In the genomic region with DNA sequence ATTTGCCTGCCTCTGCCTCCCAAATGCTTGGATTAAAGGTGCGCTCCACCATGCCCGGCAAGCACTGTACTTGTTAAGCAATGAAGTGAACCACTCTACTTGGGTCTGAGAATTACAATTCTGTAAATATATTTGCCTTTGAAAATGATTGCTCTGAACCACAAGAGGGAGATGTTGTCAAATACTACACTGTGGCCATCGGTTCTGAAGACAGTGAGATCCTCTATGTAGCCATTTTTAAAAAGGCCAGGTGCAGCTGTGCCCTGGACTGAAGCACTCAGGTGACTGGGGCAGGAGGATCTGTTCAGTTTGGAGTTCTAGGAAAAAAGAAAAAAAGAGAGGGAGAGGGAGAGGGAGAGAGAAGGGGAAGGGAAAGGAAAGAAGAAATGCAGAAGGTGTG, we compare ENCODE assay signal across 11 mouse cellular contexts. TPM values are rescaled to one million over a fixed set of nuclear protein-coding genes. Genes with fewer than 3 reads are reported as not detected.
DNase-seq lines count a peak whose midpoint lies in the region; ATAC-seq and TF ChIP-seq lines count a peak whose summit lies in the region.
"Had no signal": no experiment of that assay in that cellular context is flagged by ENCODE, and none has a peak within 500 bp of the region (broad histone marks: within the 10 kb centered on the region; RNA-seq: fewer than 3 reads in every experiment).

No protein-coding gene starts in this region.

- H3K4me3 ChIP-seq in lung, adult 2 months (replicated peaks; ENCODE audit: extremely low read depth, low read depth, low read length): no peak overlapping the region
- H3K4me3 ChIP-seq: embryonic facial prominence, embryonic 15.5 days; midbrain, embryonic 12.5 days had no signal

- H3K4me1 ChIP-seq in lung, adult 2 months (ENCODE audit: control insufficient read depth, insufficient read depth, low read length): peaks cover 3% of the 10 kb centered on the region; the same call in 1 of the 2 replicates
- H3K4me1 ChIP-seq: midbrain, embryonic 12.5 days had no signal

- TF ChIP-seq CTCF in lung, adult 2 months (IDR thresholded peaks at IDR 0.05; ENCODE audit: insufficient read depth, low read length): peak; percentile 20; the same call in 1 of the 2 replicates

- peak; percentile 13 to 18 for DNase-seq in adrenal gland, postnatal 36 days
- no peak for DNase-seq in adrenal gland, adult 2 months
- no peak for DNase-seq in lung, adult 2 months
- no peak for DNase-seq in lung, postnatal 25 days (ENCODE audit: low spot score)
- peak; percentile 75 for DNase-seq in naive thymus-derived CD4-positive, alpha-beta T cell, adult 2 months (ENCODE audit: low read depth)
- no peak for DNase-seq in right cerebral cortex, postnatal 25 days
- no peak for DNase-seq in urinary bladder, postnatal 25 days (ENCODE audit: low spot score)
- DNase-seq: kidney, adult 8-10 months had no signal

- 36% methylated on average over 3 of the region's 3 CpGs for WGBS in lung, adult 2 months

- ATAC-seq in common myeloid progenitor, adult 5-6 weeks (replicated peaks; ENCODE audit: low read depth, poor library complexity, severe bottlenecking): peak; percentile 72

- TF ChIP-seq POLR2A in lung, adult 2 months (IDR thresholded peaks at IDR 0.05; ENCODE audit: borderline replicate concordance, extremely low read depth, low read depth, low read length): no peak

RNA-seq across cellular contexts. Expression of gene Tubd1, which starts 23.6 kb away (rescaled TPM):
- total RNA-seq in adrenal gland, postnatal 36 days (2021): 1 to 10 TPM; 8.8 to 9.3 TPM
- 1 to 10 TPM; 6.6 to 8.1 TPM for total RNA-seq in adrenal gland, adult 2 months (2021)
- polyA plus RNA-seq in adrenal gland, adult 2 months (2012; rRNA removed): 1.2 and 1.7 TPM in 2 replicates
- 2.6 and 4.0 TPM in 2 replicates for polyA plus RNA-seq in lung, adult 2 months (2012; rRNA removed)
- total RNA-seq in common myeloid progenitor, adult 5-6 weeks (2017): 12.1 and 15.2 TPM in 2 replicates

RNA-seq across cellular contexts. Expression of gene Rps6kb1, which starts 23.8 kb away (rescaled TPM):
- 10 to 100 TPM; 36.8 to 44.8 TPM for total RNA-seq in adrenal gland, postnatal 36 days (2021)
- total RNA-seq in adrenal gland, adult 2 months (2021): 10 to 100 TPM; 38.1 to 39.8 TPM
- polyA plus RNA-seq in adrenal gland, adult 2 months (2012; rRNA removed): 3.3 and 4.0 TPM in 2 replicates
- polyA plus RNA-seq in lung, adult 2 months (2012; rRNA removed): 5.3 and 7.4 TPM in 2 replicates
- total RNA-seq in common myeloid progenitor, adult 5-6 weeks (2017): 39.6 and 76.3 TPM in 2 replicates

Comparison
In these comparisons a context has a peak if more than half of its experiments do, and no peak if none do; other contexts are left out.
1. DNase-seq: peak in adrenal gland, postnatal 36 days (2 of 2) and naive thymus-derived CD4-positive, alpha-beta T cell, adult 2 months (single experiment); none in adrenal gland, adult 2 months (single experiment), lung, adult 2 months (single experiment), lung, postnatal 25 days (single experiment), right cerebral cortex, postnatal 25 days (single experiment) and urinary bladder, postnatal 25 days (single experiment).